Mouse (Mus musculus) heart, embryonic 16.5 days (tissue): ENCODE data around the gene Sh3bp5. TPM values are rescaled to one million over a fixed set of nuclear protein-coding genes. Genes with fewer than 3 reads are reported as not detected.
"Not testable (repeated sequence)": the region's sequence is repeated elsewhere in the genome, so short reads cannot be mapped to it uniquely, and the experiment has no call there.

ENCODE experiments used
- ATAC-seq: fragments of 200-750 bp; cut with Nextera tagmentation; replicated peaks from 2 replicates; pipeline ENCODE4 v1.8.0; 2017; ENCODE audit warnings: moderate number of reproducible peaks; ENCODE audit not compliant: insufficient read depth, low FRiP score; ENCODE audit errors: extremely low read depth
- H3K27ac ChIP-seq: fragments of 300-500 bp; sonication (generic); 2 replicates; pipeline ENCODE4 v1.5.1; 2014; ENCODE audit warnings: mild to moderate bottlenecking, low read length, control low read depth, moderate library complexity
- H3K27me3 ChIP-seq: fragments of 300-500 bp; sonication (generic); 2 replicates; pipeline ENCODE4 v1.6.1; 2014; ENCODE audit warnings: low read length, mixed read lengths; ENCODE audit not compliant: control insufficient read depth, insufficient read depth
- H3K36me3 ChIP-seq: fragments of 300-500 bp; sonication (generic); 2 replicates; pipeline ENCODE4 v1.6.1; 2014; ENCODE audit not compliant: control insufficient read depth, insufficient read depth
- H3K4me1 ChIP-seq: fragments of 300-500 bp; sonication (generic); 2 replicates; pipeline ENCODE4 v1.6.1; 2014; ENCODE audit warnings: low read length, mixed read lengths; ENCODE audit not compliant: control insufficient read depth, insufficient read depth
- H3K4me2 ChIP-seq: fragments of 300-500 bp; sonication (generic); 2 replicates; pipeline ENCODE4 v1.6.1; 2014; ENCODE audit warnings: low read depth, mild to moderate bottlenecking, control low read depth, low read length
- H3K4me3 ChIP-seq: fragments of 300-500 bp; sonication (generic); 2 replicates; pipeline ENCODE4 v1.5.1; 2014; ENCODE audit warnings: mild to moderate bottlenecking, control low read depth, low read length
- H3K9ac ChIP-seq: fragments of 300-500 bp; sonication (generic); 2 replicates; pipeline ENCODE4 v1.6.1; 2014; ENCODE audit warnings: low read length, control low read depth
- H3K9me3 ChIP-seq: fragments of 300-500 bp; sonication (generic); replicated peaks from 2 replicates; pipeline ENCODE4 v1.6.1; 2016; ENCODE audit warnings: low read length; ENCODE audit not compliant: control insufficient read depth
- WGBS: fragments of 180-500 bp; shearing (Covaris S2); extraction: QIAGEN DNeasy Blood & Tissue Kit; methylation state at CpG from one replicate; pipeline ENCODE4 v1.1.7; 2014; 5-methylcytosine and 5-hydroxymethylcytosine counted together
- polyA plus RNA-seq: library from polyadenylated mRNA; unstranded; fragments of >200 nt; fragmentation: Nextera tagmentation; extraction: Ambion mirVana; gene quantifications from 2 replicates; pipeline ENCODE4 v1.2.1, GENCODE M21; 2015

The Sh3bp5 gene
- 25.8 and 26.4 TPM in 2 replicates for polyA plus RNA-seq

- 0 out of 2 replicates have a peak, but pooled peaks cover 3% of the 10 kb centered on the region for H3K27me3 ChIP-seq
These were observed at the start of gene Sh3bp5 for GRCm38 (mm10) chr14:31435930-31436693. TSS of gene Sh3bp5 (minus strand) at chr14:31436078.

GRCm38 (mm10) chr14:31482417-31482816, 46.5 kb upstream of the Sh3bp5 start:
- peaks cover 63% of the 10 kb centered on the region for H3K36me3 ChIP-seq
- no peaks in the 10 kb centered on the region for H3K27me3 ChIP-seq
- no peak for ATAC-seq
- WGBS = 84% methylated on average over 5 of the region's 5 CpGs
- no peaks in the 10 kb centered on the region for H3K9me3 ChIP-seq
- no peak overlapping the region for H3K4me2 ChIP-seq
- no peak overlapping the region for H3K4me3 ChIP-seq
- H3K27ac ChIP-seq = no peak overlapping the region
- H3K4me1 ChIP-seq = no peaks in the 10 kb centered on the region
- no peak overlapping the region for H3K9ac ChIP-seq

More at GRCm38 (mm10) chr14:31435930-31436693, at the start of gene Sh3bp5:
- H3K9ac ChIP-seq = peak within 1 kb of the TSS; percentile 95
- H3K4me3 ChIP-seq = peak within 1 kb of the TSS; percentile 91
- H3K36me3 ChIP-seq = no peaks in the 10 kb centered on the region
- peaks cover 33% of the 10 kb centered on the region for H3K4me1 ChIP-seq
- H3K4me2 ChIP-seq = peak within 1 kb of the TSS; percentile 98
- no peaks in the 10 kb centered on the region for H3K9me3 ChIP-seq
- ATAC-seq = peak; percentile 89
- 9% methylated on average over 49 of the region's 49 CpGs for WGBS
- peak within 1 kb of the TSS; percentile 76 for H3K27ac ChIP-seq

GRCm38 (mm10) chr14:31473297-31473696, 37.4 kb upstream of the Sh3bp5 start:
- 0 out of 2 replicates have a peak, but pooled peaks cover 3% of the 10 kb centered on the region for H3K36me3 ChIP-seq
- WGBS = 77% methylated on average over 2 of the region's 2 CpGs
- no peak overlapping the region for H3K9ac ChIP-seq
- H3K27ac ChIP-seq = no peak overlapping the region
- H3K4me1 ChIP-seq = no peaks in the 10 kb centered on the region
- H3K9me3 ChIP-seq = no peaks in the 10 kb centered on the region; the same call in 1 of the 2 replicates
- ATAC-seq = no peak
- no peak overlapping the region for H3K4me2 ChIP-seq
- H3K4me3 ChIP-seq = no peak overlapping the region
- H3K27me3 ChIP-seq = no peaks in the 10 kb centered on the region

GRCm38 (mm10) chr14:31472451-31473061, 36.7 kb upstream of the Sh3bp5 start:
- no peaks in the 10 kb centered on the region for H3K4me1 ChIP-seq
- no peak overlapping the region for H3K4me3 ChIP-seq
- no peak for ATAC-seq
- no peaks in the 10 kb centered on the region for H3K27me3 ChIP-seq
- H3K36me3 ChIP-seq = no peaks in the 10 kb centered on the region
- H3K4me2 ChIP-seq = no peak overlapping the region
- no peaks in the 10 kb centered on the region; the same call in 1 of the 2 replicates for H3K9me3 ChIP-seq
- H3K27ac ChIP-seq = no peak overlapping the region
- H3K9ac ChIP-seq = no peak overlapping the region
- 5% methylated on average over 5 of the region's 5 CpGs for WGBS

GRCm38 (mm10) chr14:31469711-31470110, 33.8 kb upstream of the Sh3bp5 start:
- Histone ChIP-seq H3K27ac (no peak overlapping the region), H3K36me3 (no peaks in the 10 kb centered on the region), H3K9me3 (no peaks in the 10 kb centered on the region; the same call in 1 of the 2 replicates), H3K9ac (no peak overlapping the region), H3K4me1 (no peaks in the 10 kb centered on the region), H3K4me3 (no peak overlapping the region), H3K4me2 (no peak overlapping the region), H3K27me3 (no peaks in the 10 kb centered on the region)
- no peak for ATAC-seq
- 55% methylated on average over 4 of the region's 4 CpGs for WGBS

GRCm38 (mm10) chr14:31464176-31464575, 28.3 kb upstream of the Sh3bp5 start:
- H3K36me3 ChIP-seq = no peaks in the 10 kb centered on the region

GRCm38 (mm10) chr14:31462886-31463285, 27.0 kb upstream of the Sh3bp5 start:
- no peaks in the 10 kb centered on the region for H3K36me3 ChIP-seq
- no peak overlapping the region for H3K4me3 ChIP-seq
- H3K27ac ChIP-seq = peak overlapping the region; percentile 58
- no peaks in the 10 kb centered on the region for H3K27me3 ChIP-seq
- peak; percentile 32; the same call in 1 of the 2 replicates for ATAC-seq
- H3K9ac ChIP-seq = no peak overlapping the region
- H3K9me3 ChIP-seq = no peaks in the 10 kb centered on the region
- WGBS = 71% methylated on average over 6 of the region's 6 CpGs
- H3K4me2 ChIP-seq = no peak overlapping the region
- H3K4me1 ChIP-seq = no peaks in the 10 kb centered on the region

More at GRCm38 (mm10) chr14:31464176-31464575, 28.3 kb upstream of the Sh3bp5 start:
- Histone ChIP-seq H3K4me3 (no peak overlapping the region), H3K4me2 (no peak overlapping the region), H3K9me3 (no peaks in the 10 kb centered on the region; the same call in 1 of the 2 replicates), H3K27ac (no peak overlapping the region), H3K27me3 (no peaks in the 10 kb centered on the region), H3K4me1 (no peaks in the 10 kb centered on the region), H3K9ac (no peak overlapping the region)
- 58% methylated on average over 8 of the region's 8 CpGs for WGBS
- no peak for ATAC-seq

- H3K4me2 ChIP-seq, H3K9me3 ChIP-seq, H3K4me3 ChIP-seq, H3K27me3 ChIP-seq, H3K27ac ChIP-seq, H3K9ac ChIP-seq, ATAC-seq, H3K4me1 ChIP-seq, H3K36me3 ChIP-seq: not testable (repeated sequence)
- WGBS = 78% methylated on average over 5 of the region's 5 CpGs
These were observed 26.3 kb upstream of the Sh3bp5 start for GRCm38 (mm10) chr14:31462226-31462625.

GRCm38 (mm10) chr14:31458006-31458405, 22.1 kb upstream of the Sh3bp5 start:
- no peak overlapping the region for H3K27ac ChIP-seq

More at GRCm38 (mm10) chr14:31458006-31458405, 22.1 kb upstream of the Sh3bp5 start:
- no peaks in the 10 kb centered on the region for H3K4me1 ChIP-seq
- H3K9me3 ChIP-seq = no peaks in the 10 kb centered on the region
- no peak overlapping the region for H3K9ac ChIP-seq
- ATAC-seq = no peak
- no peak overlapping the region for H3K4me2 ChIP-seq
- H3K27me3 ChIP-seq = no peaks in the 10 kb centered on the region
- no peaks in the 10 kb centered on the region for H3K36me3 ChIP-seq
- no peak overlapping the region for H3K4me3 ChIP-seq
- 87% methylated on average over 12 of the region's 12 CpGs for WGBS
